ENCODE assay signal across 25 mouse cellular contexts in the genomic region with DNA sequence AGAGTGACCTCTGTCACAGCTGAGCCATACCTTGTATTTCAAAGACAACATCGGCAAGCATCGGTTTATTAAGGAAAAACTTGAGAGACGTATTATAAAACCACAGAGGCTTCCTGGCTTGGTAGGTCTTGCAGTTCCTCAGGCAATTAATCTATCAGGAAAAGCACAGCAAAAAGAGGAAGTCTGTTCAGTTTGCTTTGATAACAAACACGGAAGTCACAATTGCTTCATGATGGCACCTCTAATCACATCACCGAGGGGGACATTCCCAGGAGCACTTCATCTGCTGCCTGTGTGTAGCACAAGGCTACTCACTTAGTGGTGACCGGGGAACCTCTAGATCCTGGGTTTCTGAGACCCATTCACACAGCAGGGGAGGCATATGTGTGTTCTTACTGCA. TPM values are rescaled to one million over a fixed set of nuclear protein-coding genes. Genes with fewer than 3 reads are reported as not detected.
DNase-seq lines count a peak whose midpoint lies in the region; ATAC-seq and TF ChIP-seq lines count a peak whose summit lies in the region.
"Had no signal": no experiment of that assay in that cellular context is flagged by ENCODE, and none has a peak within 500 bp of the region (broad histone marks: within the 10 kb centered on the region; RNA-seq: fewer than 3 reads in every experiment).

No protein-coding gene starts in this region.

- no peak for TF ChIP-seq CTCF in left cerebral cortex, adult 2 months (IDR thresholded peaks at IDR 0.05)
- TF ChIP-seq CTCF in G1E (IDR thresholded peaks at IDR 0.05; ENCODE audit: low read depth, low read length), result no peak

- H3K36me3 ChIP-seq in G1E (replicated peaks), result no peaks in the 10 kb centered on the region
- no peaks in the 10 kb centered on the region for H3K36me3 ChIP-seq in splenic B cell, adult 2 months (ENCODE audit: control insufficient read depth, insufficient read depth, low read length, poor library complexity, severe bottlenecking)
- H3K36me3 ChIP-seq: stomach, embryonic 15.5 days had no signal

- intact Hi-C loops in left cerebral cortex, adult 2 months (cut with DNase I), result no loop called here
- intact Hi-C loops in left cerebral cortex, postnatal 25 days (cut with DNase I), result no loop called here

- peak; percentile 40 for ATAC-seq in G1E (ENCODE audit: extremely low read depth, insufficient number of reproducible peaks, low FRiP score, poor library complexity, severe bottlenecking)
- ATAC-seq in hematopoietic stem cell, adult 5-6 weeks (replicated peaks in 1 of 2; ENCODE audit: insufficient read depth in 1 of 2, low FRiP score in 2 of 2, low TSS enrichment in 1 of 2, low read depth in 1 of 2, poor library complexity in 2 of 2, severe bottlenecking in 2 of 2), result peak; percentile 98
- ATAC-seq in erythroblast, adult 5-6 weeks (replicated peaks; ENCODE audit: low FRiP score, poor library complexity, severe bottlenecking), result no peak
- ATAC-seq: intestine, embryonic 16.5 days; midbrain, embryonic 13.5 days had no signal

- no peaks in the 10 kb centered on the region for H3K27me3 ChIP-seq in G1E (ENCODE audit: insufficient read depth, low read length)
- no peaks in the 10 kb centered on the region; the same call in 1 of the 2 replicates for H3K27me3 ChIP-seq in splenic B cell, adult 2 months (ENCODE audit: control insufficient read depth, insufficient read depth, low read length, poor library complexity, severe bottlenecking)
- H3K27me3 ChIP-seq: forebrain, embryonic 12.5 days; heart, embryonic 15.5 days; hindbrain, embryonic 12.5 days; limb, embryonic 13.5 days; megakaryocyte, embryonic 14.5 days; midbrain, embryonic 13.5 days; neural tube, embryonic 13.5 days; stomach, embryonic 15.5 days had no signal

- no peak overlapping the region for H3K4me3 ChIP-seq in left cerebral cortex, adult 2 months
- H3K4me3 ChIP-seq in G1E (ENCODE audit: low read depth, low read length), result no peak overlapping the region
- H3K4me3 ChIP-seq: forebrain, embryonic 12.5 days; heart, embryonic 15.5 days; hindbrain, embryonic 12.5 days; limb, embryonic 13.5 days; megakaryocyte, embryonic 14.5 days; midbrain, embryonic 13.5 days; neural tube, embryonic 13.5 days; stomach, embryonic 15.5 days had no signal

- H3K27ac ChIP-seq in left cerebral cortex, adult 2 months, result peak overlapping the region; percentile 28; the same call in 1 of the 2 replicates
- H3K27ac ChIP-seq: forebrain, embryonic 12.5 days; heart, embryonic 15.5 days; hindbrain, embryonic 12.5 days; kidney, postnatal 0 days; limb, embryonic 13.5 days; liver, embryonic 14.5 days; midbrain, embryonic 13.5 days; neural tube, embryonic 13.5 days; stomach, embryonic 15.5 days had no signal

- no peaks in the 10 kb centered on the region for H3K9me3 ChIP-seq in G1E (replicated peaks)
- H3K9me3 ChIP-seq: forebrain, embryonic 12.5 days; heart, embryonic 15.5 days; hindbrain, embryonic 12.5 days; limb, embryonic 13.5 days; megakaryocyte, embryonic 14.5 days; midbrain, embryonic 13.5 days; neural tube, embryonic 13.5 days; stomach, embryonic 15.5 days had no signal

- DNase-seq in left cerebral cortex, adult 2 months (ENCODE audit: extremely low spot score in 1 of 2, low spot score in 2 of 2), result no peak
- no peak for DNase-seq in left cerebral cortex, postnatal 25 days (ENCODE audit: low spot score in 2 of 2)
- no peak for DNase-seq in G1E (ENCODE audit: low spot score)
- DNase-seq in splenic B cell, adult 2 months (ENCODE audit: low read depth, low spot score), result peak; percentile 31
- no peak for DNase-seq in cerebellum, adult 9-10 months
- DNase-seq: adrenal gland, postnatal 25 days; cerebellum, adult 18-20 months; forebrain, postnatal 0 days; kidney, adult 8-10 months; kidney, postnatal 4 days; layer of hippocampus, adult 9-11 months; lung, embryonic 14.5 days had no signal

- peaks cover 9% of the 10 kb centered on the region for H3K4me1 ChIP-seq in G1E (ENCODE audit: insufficient read depth, low read depth, low read length)
- H3K4me1 ChIP-seq: forebrain, embryonic 12.5 days; heart, embryonic 15.5 days; hindbrain, embryonic 12.5 days; limb, embryonic 13.5 days; midbrain, embryonic 13.5 days; neural tube, embryonic 13.5 days; stomach, embryonic 15.5 days had no signal

RNA-seq across cellular contexts. Expression of gene Rhobtb3, which starts 50.8 kb away (rescaled TPM):
- 10 to 100 TPM; 13.6 to 15.3 TPM for total RNA-seq in left cerebral cortex, adult 2 months (2021)
- 10 to 100 TPM; 13.6 to 17.6 TPM for total RNA-seq in left cerebral cortex, postnatal 25 days (2021)
- total RNA-seq in G1E (2014; fragmentation: Nextera tagmentation) (38.6 and 49.9 TPM in 2 replicates), G1E (2017) (19.2 and 23.7 TPM in 2 replicates)
- polyA plus RNA-seq in G1E (2012), result 7.1 and 9.9 TPM in 2 replicates
- 31.5 and 56.4 TPM in 2 replicates for total RNA-seq in hematopoietic stem cell, adult 5-6 weeks (2017)
- 0.63 and 0.96 TPM in 2 replicates for total RNA-seq in erythroblast, adult 5-6 weeks (2015; ENCODE audit: low replicate concordance)
- 0.28 and 1.4 TPM in 2 replicates for total RNA-seq in erythroblast, adult 5-6 weeks (2017; ENCODE audit: low replicate concordance)

RNA-seq across cellular contexts. Expression of gene Glrx, which starts 53.2 kb away (rescaled TPM):
- 10 to 100 TPM; 46.8 to 48.4 TPM for total RNA-seq in left cerebral cortex, adult 2 months (2021)
- total RNA-seq in left cerebral cortex, postnatal 25 days (2021), result 10 to 100 TPM; 52.4 to 52.6 TPM
- total RNA-seq in G1E (2014; fragmentation: Nextera tagmentation), result 82.2 and 89.2 TPM in 2 replicates
- 40.9 and 45.4 TPM in 2 replicates for total RNA-seq in G1E (2017)
- polyA plus RNA-seq in G1E (2012), result 3.1 and 3.7 TPM in 2 replicates
- 64.0 and 76.2 TPM in 2 replicates for total RNA-seq in hematopoietic stem cell, adult 5-6 weeks (2017)
- 94.9 and 109 TPM in 2 replicates for total RNA-seq in erythroblast, adult 5-6 weeks (2015; ENCODE audit: low replicate concordance)
- 49.8 and 70.8 TPM in 2 replicates for total RNA-seq in erythroblast, adult 5-6 weeks (2017; ENCODE audit: low replicate concordance)

Comparison
In these comparisons a context has a peak if more than half of its experiments do, and no peak if none do; other contexts are left out.
1. RNA of gene Rhobtb3, which starts 50.8 kb away (total RNA-seq): 19.2 to 49.9 TPM in G1E, 31.5 to 56.4 TPM in hematopoietic stem cell, adult 5-6 weeks, 13.6 to 17.6 TPM in left cerebral cortex, postnatal 25 days and 13.6 to 15.3 TPM in left cerebral cortex, adult 2 months; 0.28 to 1.4 TPM in erythroblast, adult 5-6 weeks; every median in the first group is over 4 times any median in the second.